Mouse (Mus musculus) MEL (cell line): ENCODE results near the gene Etv2. TPM values are rescaled to one million over a fixed set of nuclear protein-coding genes. Genes with fewer than 3 reads are reported as not detected.
A peak's percentile ranks its signal among the peaks of the same experiment; 100 is the strongest.

Source experiments
- DNase-seq: peaks from one replicate; pipeline ENCODE4 v3.0.0; 2011; ENCODE audit warnings: low read depth, low spot score
- H3K27ac ChIP-seq: 2 replicates; pipeline ENCODE4 v1.5.1; 2012; ENCODE audit warnings: low read depth, mild to moderate bottlenecking, control low read depth, low read length, moderate library complexity; ENCODE audit not compliant: control insufficient read depth
- H3K27me3 ChIP-seq, 2 experiments: fragments of 150-350 bp in 1 of 2; sonication (generic) in 1 of 2; 2 replicates each; pipeline ENCODE4 v1.6.1; 2012; ENCODE audit warnings: low read length in 2 of 2, mild to moderate bottlenecking in 2 of 2, improper control_type of control experiment in 1 of 2, moderate library complexity in 1 of 2; ENCODE audit not compliant: insufficient read depth in 2 of 2, control insufficient read depth in 1 of 2
- H3K36me3 ChIP-seq, 2 experiments: 2 replicates each; pipeline ENCODE4 v1.6.1; 2012 to 2014; ENCODE audit warnings: low read length in 2 of 2, improper control_type of control experiment in 1 of 2, inconsistent platforms in 1 of 2, mild to moderate bottlenecking in 1 of 2; ENCODE audit not compliant: insufficient read depth in 2 of 2, control insufficient read depth in 1 of 2
- H3K4me1 ChIP-seq, 2 experiments: fragments of 150-350 bp in 1 of 2; sonication (generic) in 1 of 2; 2 replicates each; pipeline ENCODE4 v1.6.1; 2012; ENCODE audit warnings: low read length in 2 of 2, improper control_type of control experiment in 1 of 2, mild to moderate bottlenecking in 1 of 2; ENCODE audit not compliant: insufficient read depth in 2 of 2, control insufficient read depth in 1 of 2
- H3K4me3 ChIP-seq, 2 experiments: fragments of 150-350 bp in 1 of 2; sonication (generic) in 1 of 2; 2 replicates each; pipeline ENCODE4 v1.5.1; 2012; ENCODE audit warnings: low read depth in 2 of 2, low read length in 2 of 2, mild to moderate bottlenecking in 2 of 2, moderate library complexity in 2 of 2, control low read depth in 1 of 2, improper control_type of control experiment in 1 of 2; ENCODE audit not compliant: control insufficient read depth in 1 of 2, insufficient read depth in 1 of 2
- H3K79me2 ChIP-seq: 2 replicates; pipeline ENCODE4 v1.6.1; 2012; ENCODE audit warnings: mild to moderate bottlenecking, low read length, moderate library complexity; ENCODE audit not compliant: control insufficient read depth, poor library complexity, insufficient read depth
- H3K9ac ChIP-seq: 2 replicates; pipeline ENCODE4 v1.6.1; 2012; ENCODE audit warnings: low read depth, mild to moderate bottlenecking, control low read depth, low read length, moderate library complexity; ENCODE audit not compliant: control insufficient read depth, poor library complexity, severe bottlenecking
- H3K9me3 ChIP-seq: fragments of 150-350 bp; sonication (generic); replicated peaks from 2 replicates; pipeline ENCODE4 v1.6.1; 2012; ENCODE audit warnings: mild to moderate bottlenecking, low read length, improper control_type of control experiment, moderate library complexity; ENCODE audit not compliant: insufficient read depth
- CHD2 ChIP-seq: IDR thresholded peaks from 2 replicates; pipeline ENCODE4 v1.6.1; 2011; ENCODE audit warnings: low read length, improper control_type of control experiment
- EP300 ChIP-seq, 2 experiments: IDR thresholded peaks; 2 replicates each; pipeline ENCODE4 v1.6.1; 2011; ENCODE audit warnings: improper control_type of control experiment in 2 of 2, low read length in 2 of 2, low read depth in 1 of 2, mild to moderate bottlenecking in 1 of 2
- ETS1 ChIP-seq: IDR thresholded peaks from 2 replicates; pipeline ENCODE4 v1.6.1; 2012; ENCODE audit warnings: low read depth, mild to moderate bottlenecking, inconsistent platforms, low read length, improper control_type of control experiment, moderate library complexity
- GATA1 ChIP-seq: IDR thresholded peaks from 2 replicates; pipeline ENCODE4 v1.6.1; 2011; ENCODE audit warnings: low read depth, low read length, improper control_type of control experiment
- HCFC1 ChIP-seq: IDR thresholded peaks from 2 replicates; pipeline ENCODE4 v1.6.1; 2012; ENCODE audit warnings: low read depth, mild to moderate bottlenecking, inconsistent platforms, low read length, improper control_type of control experiment, moderate library complexity
- JUND ChIP-seq: IDR thresholded peaks from 2 replicates; pipeline ENCODE4 v1.6.1; 2011; ENCODE audit warnings: low read depth, mild to moderate bottlenecking, improper control_type of control experiment, low read length
- KAT2A ChIP-seq: conservative IDR thresholded peaks from 2 replicates; pipeline ENCODE4 v1.6.1; 2012; ENCODE audit warnings: low read depth, low read length, improper control_type of control experiment, inconsistent platforms
- MAFK ChIP-seq: IDR thresholded peaks from 2 replicates; pipeline ENCODE4 v1.6.1; 2011; ENCODE audit warnings: low read depth, mild to moderate bottlenecking, low read length, improper control_type of control experiment, borderline replicate concordance
- MAX ChIP-seq: IDR thresholded peaks from 2 replicates; pipeline ENCODE4 v1.6.1; 2011; ENCODE audit warnings: low read length, improper control_type of control experiment
- MAZ ChIP-seq: IDR thresholded peaks from 2 replicates; pipeline ENCODE4 v1.6.1; 2012; ENCODE audit warnings: low read depth, mild to moderate bottlenecking, inconsistent platforms, low read length, improper control_type of control experiment
- MXI1 ChIP-seq: IDR thresholded peaks from 2 replicates; pipeline ENCODE4 v1.6.1; 2011; ENCODE audit warnings: mild to moderate bottlenecking, low read depth, low read length, improper control_type of control experiment
- MYB ChIP-seq: IDR thresholded peaks from 2 replicates; pipeline ENCODE4 v1.6.1; 2011; ENCODE audit warnings: mild to moderate bottlenecking, low read depth, low read length, improper control_type of control experiment
- MYC ChIP-seq: IDR thresholded peaks from 2 replicates; pipeline ENCODE4 v1.6.1; 2011; ENCODE audit warnings: low read depth, mild to moderate bottlenecking, low read length, improper control_type of control experiment, moderate library complexity
- NELFE ChIP-seq: IDR thresholded peaks from 2 replicates; pipeline ENCODE4 v1.6.1; 2011; ENCODE audit warnings: low read depth, low read length, improper control_type of control experiment
- NRF1 ChIP-seq: IDR thresholded peaks from 2 replicates; pipeline ENCODE4 v1.6.1; 2014; ENCODE audit warnings: low read depth, mild to moderate bottlenecking, inconsistent platforms, low read length, improper control_type of control experiment, moderate library complexity; ENCODE audit not compliant: poor library complexity, insufficient read depth, severe bottlenecking
- POLR2A ChIP-seq, 2 experiments: IDR thresholded peaks; 2 replicates each; pipeline ENCODE4 v1.6.1; 2011 to 2012; ENCODE audit warnings: low read length in 2 of 2, mild to moderate bottlenecking in 2 of 2, control low read depth in 1 of 2, improper control_type of control experiment in 1 of 2, low read depth in 1 of 2, moderate library complexity in 1 of 2; ENCODE audit not compliant: control insufficient read depth in 1 of 2, insufficient read depth in 1 of 2, poor library complexity in 1 of 2
- RCOR1 ChIP-seq: IDR thresholded peaks from 2 replicates; pipeline ENCODE4 v1.6.1; 2012; ENCODE audit warnings: low read depth, mild to moderate bottlenecking, inconsistent platforms, low read length, improper control_type of control experiment
- SIN3A ChIP-seq: IDR thresholded peaks from 2 replicates; pipeline ENCODE4 v1.6.1; 2012; ENCODE audit warnings: low read length, improper control_type of control experiment, inconsistent platforms
- TAL1 ChIP-seq: IDR thresholded peaks from 2 replicates; pipeline ENCODE4 v1.6.1; 2012; ENCODE audit warnings: mild to moderate bottlenecking, inconsistent platforms, low read length, moderate library complexity, mixed read lengths
- TCF12 ChIP-seq: IDR thresholded peaks from 2 replicates; pipeline ENCODE4 v1.6.1; 2014; ENCODE audit warnings: low read depth, mild to moderate bottlenecking, inconsistent platforms, low read length, improper control_type of control experiment, moderate library complexity
- UBTF ChIP-seq: IDR thresholded peaks from 2 replicates; pipeline ENCODE4 v1.6.1; 2012; ENCODE audit warnings: low read depth, mild to moderate bottlenecking, inconsistent platforms, low read length, improper control_type of control experiment, moderate library complexity, borderline replicate concordance; ENCODE audit not compliant: insufficient read depth
- USF1 ChIP-seq: IDR thresholded peaks from 2 replicates; pipeline ENCODE4 v1.6.1; 2014; ENCODE audit warnings: low read depth, mild to moderate bottlenecking, inconsistent platforms, low read length, improper control_type of control experiment, moderate library complexity
- ZC3H11A ChIP-seq: IDR thresholded peaks from 2 replicates; pipeline ENCODE4 v1.6.1; 2012; ENCODE audit warnings: low read depth, mild to moderate bottlenecking, inconsistent platforms, low read length, improper control_type of control experiment
- ZNF384 ChIP-seq: IDR thresholded peaks from 2 replicates; pipeline ENCODE4 v1.6.1; 2012; ENCODE audit warnings: low read depth, mild to moderate bottlenecking, inconsistent platforms, low read length, improper control_type of control experiment
- polyA plus RNA-seq, 2 experiments: library from polyadenylated mRNA; stranded (reverse) in 1 of 2; unstranded in 1 of 2; fragments of >175 nt in 1 of 2; fragments of >200 nt in 1 of 2; gene quantifications; 2 replicates each; pipeline versions ENCODE4 v1.2.1 to v1.2.4; 2012; ENCODE audit warnings: low replicate concordance in 2 of 2, low read depth in 1 of 2; ENCODE audit not compliant: insufficient read length in 2 of 2, insufficient read depth in 1 of 2, missing spikeins in 1 of 2
- total RNA-seq: library from RNA; depleted of rRNA; stranded (reverse); fragments of 300-350 nt; gene quantifications from 2 replicates; pipeline ENCODE4 v1.2.3, GENCODE M21; 2012

Gene Etv2
- total and polyA plus RNA-seq, 3 experiments = 0.15 TPM; not detected in 2

- H3K4me3 ChIP-seq = peak overlapping the region; percentile 46 to 54
- no peaks in the 10 kb centered on the region for H3K27me3 ChIP-seq
- TF ChIP-seq GATA1 (peak; percentile 17; the same call in 1 of the 2 replicates), EP300 (IDR thresholded peaks at IDR 0.05; ENCODE audit: low read depth in 1 of 2, low read length in 2 of 2) (peak; percentile 33 to 70; a peak in 3 of 4 replicates), ZNF384 (no peak), SIN3A (peak; percentile 51), USF1 (no peak), TAL1 (no peak), MYC (peak; percentile 60; the same call in 1 of the 2 replicates), UBTF (no peak), JUND (peak; percentile 49; the same call in 1 of the 2 replicates), TCF12 (no peak), POLR2A (IDR thresholded peaks at IDR 0.05; ENCODE audit: control insufficient read depth in 1 of 2, insufficient read depth in 1 of 2, low read depth in 1 of 2, low read length in 2 of 2, poor library complexity in 1 of 2) (0 out of 4 replicates have a peak, but pooled peaks of 1 of the 2 experiments have one; percentile 20), NRF1 (no peak), CHD2 (no peak), ETS1 (peak; percentile 65), MAZ (no peak), RCOR1 (0 out of 2 replicates have a peak, but pooled peaks have one; percentile 6), KAT2A (no peak), HCFC1 (no peak), ZC3H11A (no peak), NELFE (peak; percentile 43; the same call in 1 of the 2 replicates), MXI1 (0 out of 2 replicates have a peak, but pooled peaks have one; percentile 23), MYB (no peak), MAFK (no peak), MAX (0 out of 2 replicates have a peak, but pooled peaks have one; percentile 10)
- H3K4me1 ChIP-seq = peaks cover 10 to 38% of the 10 kb centered on the region in 2 experiments; a peak in 3 of 4 replicates
- peak overlapping the region; percentile 56 for H3K9ac ChIP-seq
- H3K36me3 ChIP-seq = peaks cover 0 to 11% of the 10 kb centered on the region in 2 experiments; a peak in 2 of 4 replicates
- peak; percentile 67 for DNase-seq
- peaks cover 10% of the 10 kb centered on the region for H3K79me2 ChIP-seq
- peak overlapping the region; percentile 84 for H3K27ac ChIP-seq
- no peaks in the 10 kb centered on the region for H3K9me3 ChIP-seq
Observed at GRCm38 (mm10) chr7:30593579-30594509, 41.8 kb downstream of the Etv2 start.
